Mouse (Mus musculus): ENCODE measurements around the gene Klhdc1. TPM values are rescaled to one million over a fixed set of nuclear protein-coding genes. Genes with fewer than 3 reads are reported as not detected.
A peak's percentile ranks its signal among the peaks of the same experiment; 100 is the strongest.

Klhdc1 gene
- total RNA-seq (2021): 10 to 100 TPM; 16.0 to 17.9 TPM

DNA sequence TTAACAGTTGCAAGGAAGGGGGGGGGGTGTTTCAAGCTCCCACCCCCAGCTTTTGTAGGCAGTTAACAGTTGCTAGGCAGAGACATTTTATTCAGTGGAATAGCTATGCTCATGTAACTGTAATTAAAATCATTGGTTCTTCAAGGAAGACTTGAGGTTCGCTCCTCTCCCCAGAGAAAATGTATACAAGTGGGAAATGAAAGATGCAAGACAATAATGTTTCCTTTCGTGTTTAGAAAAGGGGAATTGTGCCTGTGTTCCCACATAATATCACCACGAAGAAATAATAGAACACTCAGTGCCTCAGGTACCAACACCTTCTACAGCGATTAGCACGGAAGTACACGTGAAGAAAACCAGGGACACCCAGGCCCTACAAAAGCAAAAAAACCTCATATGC, at the start of gene Klhdc1:
Gene Klhdc1 (plus strand): TSS at position 301 of the 400 bp plus-strand sequence.
- DNase-seq: no peak

- no peak for DNase-seq
These were observed 49.6 kb upstream of the Klhdc1 start for GRCm38 (mm10) chr12:69191396-69191795.

DNA sequence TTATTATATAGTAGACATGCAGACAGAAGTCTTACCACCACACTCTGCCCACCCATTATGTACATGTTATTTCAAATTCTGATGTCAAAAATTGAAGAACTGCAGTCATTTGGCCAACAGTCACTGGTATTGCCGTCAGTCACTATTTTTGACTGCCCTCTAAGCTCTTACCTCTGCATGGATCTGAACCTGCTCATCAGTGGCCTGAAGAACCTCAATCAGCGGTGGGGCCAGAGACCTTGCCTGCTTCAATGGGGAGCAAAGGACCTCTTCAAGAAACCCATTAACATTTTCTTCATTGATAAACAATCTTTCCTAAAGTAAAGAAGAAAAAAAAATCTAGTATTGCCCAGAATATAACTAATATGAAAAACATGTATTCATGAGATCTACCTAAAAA, 48.3 kb upstream of the Klhdc1 start:
- DNase-seq: no peak

- peak; percentile 65 to 77 for DNase-seq
These were observed 44.3 kb upstream of the Klhdc1 start, which contains the start of gene Gm49383 for GRCm38 (mm10) chr12:69196444-69197377. TSS of gene Gm49383 (minus strand) at chr12:69197104.

DNA sequence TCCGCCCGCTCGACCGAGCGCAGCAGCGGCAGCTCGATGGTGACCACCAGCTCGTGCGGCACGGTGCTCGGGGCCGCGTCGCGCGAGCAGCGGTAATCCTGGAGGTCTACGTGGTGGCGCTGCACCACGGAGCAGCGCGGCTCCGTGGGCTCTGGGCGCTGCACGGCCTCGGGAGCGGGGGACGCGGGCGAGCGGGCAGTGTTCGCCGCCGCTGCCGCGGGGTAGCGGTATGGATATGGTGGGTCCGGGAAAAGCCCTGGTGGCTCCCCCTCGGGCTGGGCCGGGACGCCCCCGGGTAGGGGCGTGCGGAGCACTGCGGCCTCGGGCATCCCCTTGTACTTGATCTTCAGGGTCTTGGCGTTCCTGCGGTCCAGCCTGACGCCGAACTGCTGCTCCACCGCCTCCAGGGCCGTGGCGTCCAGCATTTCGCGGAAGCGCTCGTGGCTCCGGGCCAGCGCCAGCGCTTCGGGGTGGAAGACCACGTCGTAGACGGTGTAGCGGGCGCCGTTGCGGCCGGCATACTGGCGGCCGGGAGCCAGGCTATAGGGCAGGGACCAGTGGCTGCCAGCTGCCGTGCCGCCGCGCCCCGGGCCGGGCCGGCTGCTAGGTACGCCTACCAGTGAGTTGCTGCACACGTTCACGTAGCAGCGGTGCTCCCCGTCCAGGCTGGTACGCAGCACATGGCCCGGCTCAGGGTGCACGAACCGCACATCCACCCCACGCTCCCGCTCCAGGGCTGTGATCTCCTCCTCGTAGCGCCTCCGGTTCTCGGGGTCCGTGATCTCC, 43.4 kb upstream of the Klhdc1 start:
- peak; percentile 42 to 48 for DNase-seq

GRCm38 (mm10) chr12:69198164-69198535, 42.8 kb upstream of the Klhdc1 start, which contains the start of gene Dnaaf2:
TSS of gene Dnaaf2 (minus strand) at chr12:69198429.
- DNase-seq: peak; percentile 61 to 70

GRCm38 (mm10) chr12:69198985-69199384, 42.0 kb upstream of the Klhdc1 start:
- no peak for DNase-seq

GRCm38 (mm10) chr12:69204052-69204833, 36.7 kb upstream of the Klhdc1 start, which contains the start of gene Gm49384:
TSS of gene Gm49384 (minus strand) at chr12:69204267.
- no peak for DNase-seq

GRCm38 (mm10) chr12:69207396-69207795, 33.6 kb upstream of the Klhdc1 start:
- no peak for DNase-seq

- DNase-seq: no peak
These were observed 33.0 kb upstream of the Klhdc1 start for GRCm38 (mm10) chr12:69207926-69208325.

- no peak for DNase-seq
These were observed 32.5 kb upstream of the Klhdc1 start for GRCm38 (mm10) chr12:69208520-69208919.

DNA sequence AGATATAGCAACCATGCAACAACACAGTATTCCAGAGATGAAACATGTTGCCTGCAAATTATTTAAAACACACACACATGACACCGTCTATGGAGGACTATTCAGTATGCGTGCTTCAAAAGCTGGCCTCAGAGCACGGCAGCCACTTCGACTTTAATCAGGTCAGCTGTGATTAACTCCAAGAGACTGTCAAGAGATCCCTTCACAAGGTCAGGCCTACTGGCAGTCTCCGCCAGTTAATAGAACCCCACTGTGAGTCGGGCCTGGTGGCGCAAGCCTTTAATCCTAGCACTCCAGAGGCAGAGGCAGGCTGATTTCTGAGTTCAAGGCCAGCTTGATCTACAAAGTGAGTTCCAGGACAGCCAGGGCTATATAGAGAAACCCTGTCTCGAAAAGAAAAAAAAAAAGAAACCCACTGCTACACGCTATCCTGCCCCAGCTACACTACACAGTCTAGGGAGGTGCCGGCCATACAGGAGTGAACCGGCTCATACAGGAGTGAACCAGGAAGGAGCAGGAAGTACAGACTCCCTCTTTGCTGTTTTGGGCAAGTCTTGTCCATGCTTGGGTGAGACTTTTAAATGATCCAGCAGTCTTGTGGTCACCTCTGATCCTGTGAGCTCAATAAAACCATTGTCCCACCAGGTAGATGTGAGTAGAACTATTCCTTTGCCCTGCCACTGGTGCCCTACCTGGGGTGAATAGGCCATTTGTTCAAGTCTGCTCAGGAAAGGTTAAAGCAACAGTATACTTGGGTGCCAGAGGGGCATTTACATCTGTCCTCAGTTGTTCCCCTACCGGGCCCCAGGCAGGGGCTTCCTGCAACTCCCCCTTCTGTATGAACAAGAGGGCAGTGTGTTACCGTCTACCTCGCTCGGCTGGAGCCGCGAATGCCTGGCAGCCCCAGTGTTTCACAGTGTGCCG, 30.7 kb upstream of the Klhdc1 start:
- no peak for DNase-seq

- no peak for DNase-seq
These were observed 29.9 kb upstream of the Klhdc1 start for GRCm38 (mm10) chr12:69211057-69211456.

DNA sequence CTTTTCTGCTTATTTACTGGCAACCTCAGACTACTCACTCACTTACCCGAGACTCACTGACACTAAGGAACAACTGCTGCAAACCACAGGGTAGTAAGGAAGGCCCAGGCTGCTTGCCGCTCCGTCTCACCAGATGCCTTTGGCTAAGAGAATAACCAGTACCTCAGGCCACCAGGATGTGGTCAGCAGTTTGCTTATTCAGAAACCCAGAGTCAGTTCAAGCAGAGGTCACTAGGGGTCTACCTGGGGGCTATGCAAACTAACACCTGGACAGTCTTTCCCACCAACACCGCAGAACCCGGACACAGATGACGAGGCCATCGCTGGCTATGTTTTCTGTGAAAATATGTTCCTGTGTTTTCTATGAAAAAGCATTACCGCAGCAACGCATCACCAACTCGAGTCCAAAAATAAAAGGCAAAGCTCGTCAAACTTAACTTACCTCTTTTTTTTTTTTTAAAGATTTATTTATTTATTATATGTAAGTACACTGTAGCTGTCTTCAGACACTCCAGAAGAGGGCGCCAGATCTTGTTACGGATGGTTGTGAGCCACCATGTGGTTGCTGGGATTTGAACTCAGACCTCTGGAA, 27.7 kb upstream of the Klhdc1 start:
- DNase-seq: no peak

DNA sequence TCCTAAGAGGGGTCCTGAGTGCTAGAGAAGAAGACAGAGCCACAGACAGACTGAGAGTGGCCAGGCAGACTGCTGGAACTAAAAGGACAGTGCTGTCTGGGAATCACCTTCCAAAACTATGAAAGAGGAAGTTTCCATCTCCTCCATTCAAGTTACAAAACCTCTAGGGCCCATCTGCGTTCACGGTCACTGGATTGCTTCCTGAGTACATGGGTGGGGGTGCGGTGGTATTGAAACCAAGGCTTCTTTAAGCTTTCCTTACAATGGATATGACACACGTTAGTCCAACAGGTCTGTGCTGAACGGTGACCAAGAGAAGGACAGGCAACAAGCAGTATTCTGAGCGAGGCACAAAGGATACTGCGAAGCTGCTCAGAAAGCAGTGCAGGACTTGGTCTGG, 26.6 kb upstream of the Klhdc1 start:
- no peak for DNase-seq

DNA sequence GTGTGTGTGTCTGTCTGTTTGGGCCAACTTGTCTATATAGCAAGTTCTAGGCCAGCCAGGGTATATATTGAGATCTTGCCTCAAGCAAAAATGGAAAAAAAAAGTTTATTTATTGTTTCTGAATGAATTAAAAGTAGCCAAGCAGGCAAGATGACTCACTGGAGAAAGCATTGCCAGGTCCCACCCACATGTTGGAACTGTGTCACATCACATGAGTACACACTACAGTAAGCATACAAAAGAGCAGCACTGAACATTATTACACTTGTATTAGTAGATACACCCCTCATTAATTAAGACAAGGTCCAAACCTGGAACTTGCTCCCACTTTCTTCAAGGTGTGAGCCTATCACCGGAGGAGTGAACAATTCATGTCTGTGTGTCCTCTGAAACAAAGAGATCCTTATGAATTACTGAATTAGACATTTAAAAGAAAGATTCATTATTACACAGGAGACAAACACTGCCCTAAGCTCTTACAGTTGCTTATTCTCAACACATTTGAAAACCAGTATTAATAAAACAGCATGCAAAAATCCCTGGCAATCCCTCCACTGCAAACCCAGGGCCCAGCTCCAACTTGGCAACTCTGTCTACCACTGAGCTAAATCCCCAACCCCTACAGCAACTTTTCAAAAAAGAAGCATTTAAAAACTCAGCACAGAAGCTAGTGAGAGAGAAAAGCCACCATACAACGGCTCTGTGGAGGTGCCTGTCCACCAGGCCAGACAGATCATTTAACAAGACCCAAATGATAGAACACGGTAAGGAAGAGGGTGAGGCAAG, 25.8 kb upstream of the Klhdc1 start:
- DNase-seq: peak; percentile 60 to 61

DNA sequence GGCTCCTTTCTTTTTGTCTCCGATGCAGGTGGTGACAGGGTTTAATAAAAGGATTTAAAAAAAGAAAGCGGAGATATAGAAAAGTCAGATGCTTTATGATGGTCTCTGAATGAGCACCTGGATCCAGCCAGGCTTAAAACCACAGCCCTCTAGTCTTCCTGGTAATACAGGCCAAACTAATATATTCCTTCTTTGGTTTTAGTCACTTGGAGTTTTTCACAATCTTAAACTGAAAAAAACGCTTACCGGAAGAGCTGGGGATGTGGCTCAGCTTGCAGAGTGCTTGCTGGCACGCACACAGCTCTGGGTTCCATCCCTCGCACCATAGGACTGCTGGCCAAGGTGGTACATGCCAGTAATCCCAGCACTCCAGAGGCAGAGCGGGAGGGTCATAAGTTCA, 24.4 kb upstream of the Klhdc1 start:
- DNase-seq: no peak

- no peak for DNase-seq
These were observed 20.2 kb upstream of the Klhdc1 start for GRCm38 (mm10) chr12:69220613-69221277.

- DNase-seq: peak; percentile 83 to 88
These were observed 13.1 kb upstream of the Klhdc1 start, which contains the start of gene Pole2 for GRCm38 (mm10) chr12:69227776-69228466. TSS of gene Pole2 (minus strand) at chr12:69228195.

Data from layer of hippocampus, postnatal 36 days (tissue).